ENCODE assay signal across 20 mouse cellular contexts in the genomic region with DNA sequence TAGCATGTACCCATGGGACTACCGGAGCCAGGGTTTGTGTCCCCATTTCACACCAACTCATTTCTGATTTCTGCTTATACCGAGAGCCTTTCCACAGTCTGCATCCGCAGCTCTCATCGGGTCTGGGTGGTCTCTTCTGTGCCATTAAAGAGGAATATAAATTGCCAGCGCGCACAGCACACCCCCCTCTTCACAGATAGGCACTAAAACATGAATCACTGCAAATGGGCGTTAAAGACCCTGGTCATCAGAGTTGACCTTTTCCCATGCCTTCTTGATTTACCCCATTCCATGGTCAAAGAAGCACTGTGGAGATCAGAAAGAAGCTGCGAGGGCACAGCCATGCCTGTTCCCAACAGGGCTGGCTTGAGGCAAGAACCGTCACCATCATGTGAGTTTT.
"Had no signal": no experiment of that assay in that cellular context is flagged by ENCODE, and none has a peak within 500 bp of the region (broad histone marks: within the 10 kb centered on the region; RNA-seq: fewer than 3 reads in every experiment).

No protein-coding gene starts in this region.

- H3K4me2 ChIP-seq: limb, embryonic 12.5 days; limb, embryonic 15.5 days; liver, embryonic 11.5 days; lung, embryonic 14.5 days; stomach, embryonic 15.5 days had no signal

- H3K9ac ChIP-seq: limb, embryonic 12.5 days; limb, embryonic 15.5 days; liver, embryonic 14.5 days; liver, postnatal 0 days; lung, embryonic 14.5 days; stomach, embryonic 15.5 days had no signal

- H3K36me3 ChIP-seq: limb, embryonic 12.5 days; limb, embryonic 15.5 days; midbrain, embryonic 10.5 days; stomach, embryonic 15.5 days had no signal

- H3K4me1 ChIP-seq: limb, embryonic 12.5 days; stomach, embryonic 15.5 days had no signal

- ATAC-seq: intestine, postnatal 0 days; liver, postnatal 0 days; lung, postnatal 0 days had no signal

- H3K4me3 ChIP-seq: layer of hippocampus, adult 2 months; limb, embryonic 12.5 days; limb, embryonic 15.5 days; midbrain, embryonic 10.5 days; stomach, embryonic 15.5 days had no signal

- DNase-seq: kidney, adult 2 months; kidney, postnatal 25 days; left cerebral cortex, postnatal 4 days; liver, postnatal 0 days; lung, embryonic 14.5 days; midbrain, embryonic 14.5 days; right cerebral cortex, postnatal 25 days; spleen, adult 18-20 months; thymus, postnatal 25 days had no signal

- H3K27ac ChIP-seq: kidney, postnatal 0 days; layer of hippocampus, adult 2 months; limb, embryonic 12.5 days; limb, embryonic 15.5 days; liver, embryonic 14.5 days; macrophage; midbrain, embryonic 10.5 days; stomach, embryonic 15.5 days had no signal

- H3K27me3 ChIP-seq: limb, embryonic 15.5 days; stomach, embryonic 15.5 days had no signal

- H3K9me3 ChIP-seq: limb, embryonic 12.5 days; limb, embryonic 15.5 days; midbrain, embryonic 10.5 days; stomach, embryonic 15.5 days had no signal
